Mouse (Mus musculus) heart, embryonic 10.5 days (tissue): ENCODE measurements around the gene Gale. TPM values are rescaled to one million over a fixed set of nuclear protein-coding genes. Genes with fewer than 3 reads are reported as not detected.

ENCODE experiments used
- DNase-seq: peaks from one replicate; pipeline ENCODE4 v3.0.0-alpha.2; 2017; ENCODE audit warnings: low spot score
- H3K27ac ChIP-seq: fragments of 300-500 bp; sonication (generic); 2 replicates; pipeline ENCODE4 v1.5.1; 2016; ENCODE audit warnings: mild to moderate bottlenecking
- H3K27me3 ChIP-seq: fragments of 300-500 bp; sonication (generic); 2 replicates; pipeline ENCODE4 v1.6.1; 2016; ENCODE audit warnings: mild to moderate bottlenecking; ENCODE audit not compliant: poor library complexity, insufficient read depth, severe bottlenecking
- H3K36me3 ChIP-seq: fragments of 300-500 bp; sonication (generic); 2 replicates; pipeline ENCODE4 v1.6.1; 2016; ENCODE audit warnings: mild to moderate bottlenecking, moderate library complexity
- H3K4me1 ChIP-seq: fragments of 300-500 bp; sonication (generic); 2 replicates; pipeline ENCODE4 v1.6.1; 2016; ENCODE audit warnings: mild to moderate bottlenecking
- H3K4me3 ChIP-seq: fragments of 300-500 bp; sonication (generic); 2 replicates; pipeline ENCODE4 v1.5.1; 2016; ENCODE audit warnings: mild to moderate bottlenecking, moderate library complexity
- H3K9me3 ChIP-seq: fragments of 300-500 bp; sonication (generic); 2 replicates; pipeline ENCODE4 v1.6.1; 2016; ENCODE audit warnings: mild to moderate bottlenecking, moderate library complexity
- WGBS: fragments of 180-500 bp; shearing (Covaris S2); methylation state at CpG from one replicate; pipeline ENCODE4 v1.1.7; 2016; 5-methylcytosine and 5-hydroxymethylcytosine counted together
- polyA plus RNA-seq: library from polyadenylated mRNA; unstranded; fragments of >200 nt; fragmentation: Nextera tagmentation; extraction: Ambion mirVana; gene quantifications from 2 replicates; pipeline ENCODE4 v1.2.1, GENCODE M21; 2016

The Gale gene
- polyA plus RNA-seq, 1 experiment from 2014 or later: 46.0 TPM

GRCm38 (mm10) chr4:136010586-136010985, 47.1 kb downstream of the Gale start:
- no peaks in the 10 kb centered on the region for H3K4me1 ChIP-seq
- peaks cover 76% of the 10 kb centered on the region for H3K36me3 ChIP-seq
- no peak overlapping the region for H3K4me3 ChIP-seq
- no peaks in the 10 kb centered on the region for H3K27me3 ChIP-seq
- no peak overlapping the region for H3K27ac ChIP-seq
- DNase-seq: no peak
- 88% methylated on average over 4 of the region's 4 CpGs for whole genome bisulfite sequencing
- no peaks in the 10 kb centered on the region for H3K9me3 ChIP-seq

- DNase-seq: no peak
- H3K4me3 ChIP-seq: no peak overlapping the region
- WGBS: 87% methylated on average over 3 of the region's 3 CpGs
Measured at GRCm38 (mm10) chr4:136016059-136016602, 52.6 kb downstream of the Gale start.

More at GRCm38 (mm10) chr4:136016059-136016602, 52.6 kb downstream of the Gale start:
- no peak overlapping the region for H3K27ac ChIP-seq
- no peaks in the 10 kb centered on the region for H3K27me3 ChIP-seq
- no peaks in the 10 kb centered on the region for H3K9me3 ChIP-seq
- H3K4me1 ChIP-seq: peaks cover 14% of the 10 kb centered on the region
- H3K36me3 ChIP-seq: peaks cover 25% of the 10 kb centered on the region

Other genes with a start within 250 kb of the Gale start
- gene Il22ra1, start 235.6 kb upstream of the Gale start, polyA plus RNA-seq: 0.13 TPM in 1 of 2 replicates, not detected in the other
- gene Myom3, start 204.0 kb upstream of the Gale start, polyA plus RNA-seq: 0.05 TPM in 1 of 2 replicates, not detected in the other
- 188 and 227 TPM in 2 replicates for gene Srsf10, start 108.0 kb upstream of the Gale start, polyA plus RNA-seq
- gene Pnrc2, start 89.9 kb upstream of the Gale start, polyA plus RNA-seq: 121 and 150 TPM in 2 replicates
- gene Cnr2, start 68.3 kb upstream of the Gale start, polyA plus RNA-seq: 0.60 and 1.4 TPM in 2 replicates
- 44.2 and 51.2 TPM in 2 replicates for gene Fuca1, start 43.0 kb upstream of the Gale start, polyA plus RNA-seq
- gene Hmgcl, start 17.3 kb upstream of the Gale start, polyA plus RNA-seq: 67.5 and 77.1 TPM in 2 replicates
- gene Lypla2, start 8.9 kb downstream of the Gale start, polyA plus RNA-seq: 105 and 134 TPM in 2 replicates
- gene Pithd1, start 23.5 kb downstream of the Gale start, polyA plus RNA-seq: 50.8 and 67.8 TPM in 2 replicates
- 35.6 and 36.1 TPM in 2 replicates for gene Eloa, start 58.0 kb downstream of the Gale start, polyA plus RNA-seq
- 336 and 390 TPM in 2 replicates for gene Rpl11, start 89.7 kb downstream of the Gale start, polyA plus RNA-seq
- 324 and 492 TPM in 2 replicates for gene Id3, start 179.8 kb downstream of the Gale start, polyA plus RNA-seq
- gene E2f2, start 208.7 kb downstream of the Gale start, polyA plus RNA-seq: 6.3 and 6.6 TPM in 2 replicates
- gene Asap3, start 242.6 kb downstream of the Gale start, polyA plus RNA-seq: 3.4 and 3.7 TPM in 2 replicates